Mouse (Mus musculus): ENCODE measurements around the gene Gm49425.

The Gm49425 gene

GRCm38 (mm10) chr15:101491431-101491830 lies 25.6 kb downstream of the Gm49425 start, which contains the start of gene Krt83:
Gene Krt83 (minus strand): TSS chr15:101491512.
- no peak for DNase-seq (ENCODE audit: low spot score in 2 of 2)

- no peak for DNase-seq (ENCODE audit: low spot score in 2 of 2)
Observed at GRCm38 (mm10) chr15:101485911-101486635, 31.0 kb downstream of the Gm49425 start.

GRCm38 (mm10) chr15:101484939-101485338 lies 32.1 kb downstream of the Gm49425 start:
- no peak for DNase-seq (ENCODE audit: low spot score in 2 of 2)

- DNase-seq (ENCODE audit: low spot score in 2 of 2): no peak
Observed at GRCm38 (mm10) chr15:101483646-101484045, 33.4 kb downstream of the Gm49425 start.

- DNase-seq (ENCODE audit: low spot score in 2 of 2): no peak
Observed at GRCm38 (mm10) chr15:101482056-101482455, 35.0 kb downstream of the Gm49425 start.

GRCm38 (mm10) chr15:101479666-101480060 lies 37.4 kb downstream of the Gm49425 start:
- no peak for DNase-seq (ENCODE audit: low spot score in 2 of 2)

- peak in 1 of 2 experiments; percentile 50 for DNase-seq (ENCODE audit: low spot score in 2 of 2)
Observed at GRCm38 (mm10) chr15:101479007-101479665, 37.9 kb downstream of the Gm49425 start.

GRCm38 (mm10) chr15:101472952-101473528 lies 44.0 kb downstream of the Gm49425 start, which contains the start of gene Krt86:
Gene Krt86 (plus strand): TSS chr15:101473478.
- DNase-seq (ENCODE audit: low spot score in 2 of 2): no peak

GRCm38 (mm10) chr15:101469093-101469492 lies 48.0 kb downstream of the Gm49425 start:
- no peak for DNase-seq (ENCODE audit: low spot score in 2 of 2)
